Mouse (Mus musculus): ENCODE data around the gene Mettl24.

The Mettl24 gene

GRCm38 (mm10) chr10:40683092-40683867 lies at the start of gene Mettl24:
TSS of gene Mettl24 (plus strand) at chr10:40683282.
- DNase-seq: peak; percentile 96

- no peak for DNase-seq
Observed at GRCm38 (mm10) chr10:40637331-40637730, 45.8 kb upstream of the Mettl24 start.

GRCm38 (mm10) chr10:40638276-40638675 lies 44.8 kb upstream of the Mettl24 start:
- DNase-seq: peak; percentile 92

GRCm38 (mm10) chr10:40638823-40639819 lies 44.0 kb upstream of the Mettl24 start:
- peak; percentile 87 for DNase-seq

GRCm38 (mm10) chr10:40640406-40640805 lies 42.7 kb upstream of the Mettl24 start:
- no peak for DNase-seq

GRCm38 (mm10) chr10:40641901-40642300 lies 41.2 kb upstream of the Mettl24 start:
- peak; percentile 93 for DNase-seq

- peak; percentile 74 for DNase-seq
Observed at GRCm38 (mm10) chr10:40643126-40643525, 40.0 kb upstream of the Mettl24 start.

GRCm38 (mm10) chr10:40644456-40644855 lies 38.6 kb upstream of the Mettl24 start:
- no peak for DNase-seq

- no peak for DNase-seq
Observed at GRCm38 (mm10) chr10:40645346-40645745, 37.7 kb upstream of the Mettl24 start.

- peak; percentile 73 for DNase-seq
Observed at GRCm38 (mm10) chr10:40648776-40649175, 34.3 kb upstream of the Mettl24 start.

GRCm38 (mm10) chr10:40649634-40650033 lies 33.4 kb upstream of the Mettl24 start:
- no peak for DNase-seq

GRCm38 (mm10) chr10:40651676-40652075 lies 31.4 kb upstream of the Mettl24 start:
- DNase-seq: peak; percentile 61

- peak; percentile 22 for DNase-seq
Observed at GRCm38 (mm10) chr10:40665270-40665669, 17.8 kb upstream of the Mettl24 start.

GRCm38 (mm10) chr10:40666943-40667342 lies 16.1 kb upstream of the Mettl24 start:
- DNase-seq: peak; percentile 22

- peak; percentile 44 for DNase-seq
Observed at GRCm38 (mm10) chr10:40668640-40669039, 14.4 kb upstream of the Mettl24 start.

- peak; percentile 52 for DNase-seq
Observed at GRCm38 (mm10) chr10:40672587-40673296, 10.3 kb upstream of the Mettl24 start.

GRCm38 (mm10) chr10:40673297-40673665 lies 9.8 kb upstream of the Mettl24 start:
- DNase-seq: peak; percentile 68

- DNase-seq: peak; percentile 80
Observed at GRCm38 (mm10) chr10:40674151-40674550, 8.9 kb upstream of the Mettl24 start.

- no peak for DNase-seq
Observed at GRCm38 (mm10) chr10:40675921-40676320, 7.2 kb upstream of the Mettl24 start.

- DNase-seq: no peak
Observed at GRCm38 (mm10) chr10:40678477-40678876, 4.6 kb upstream of the Mettl24 start.

GRCm38 (mm10) chr10:40682470-40682869 lies 612 bp upstream of the Mettl24 start:
- no peak for DNase-seq

- peak; percentile 87 for DNase-seq
Observed at GRCm38 (mm10) chr10:40683868-40684253, 779 bp downstream of the Mettl24 start.

- DNase-seq: no peak
Observed at GRCm38 (mm10) chr10:40684326-40684725, 1.2 kb downstream of the Mettl24 start.

Data from heart, adult 11 months (tissue).